Mouse (Mus musculus) liver, postnatal 0 days (tissue): Measurements from ENCODE around the gene Rbm4b. TPM values are rescaled to one million over a fixed set of nuclear protein-coding genes. Genes with fewer than 3 reads are reported as not detected.
A peak's percentile ranks its signal among the peaks of the same experiment; 100 is the strongest.

ENCODE experiments used
- ATAC-seq: fragments of 200-750 bp; cut with Nextera tagmentation; 2 replicates; pipeline ENCODE4 v1.8.0; 2017; ENCODE audit warnings: mild to moderate bottlenecking, moderate library complexity
- DNase-seq: peaks from one replicate; pipeline ENCODE4 v3.0.0-alpha.2; 2016
- H3K27ac ChIP-seq: fragments of 300-500 bp; sonication (generic); 2 replicates; pipeline ENCODE4 v1.5.1; 2014; ENCODE audit warnings: antibody characterized with exemption, moderate library complexity, mild to moderate bottlenecking, low read depth
- H3K27me3 ChIP-seq: fragments of 300-500 bp; sonication (generic); 2 replicates; pipeline ENCODE4 v1.6.1; 2014; ENCODE audit warnings: low read length, control low read depth, mixed read lengths; ENCODE audit not compliant: insufficient read depth
- H3K36me3 ChIP-seq: fragments of 300-500 bp; sonication (generic); replicated peaks from 2 replicates; pipeline ENCODE4 v1.6.1; 2014; ENCODE audit warnings: mild to moderate bottlenecking, control low read depth, low read length, moderate library complexity, mixed read lengths; ENCODE audit not compliant: insufficient read depth
- H3K4me1 ChIP-seq: fragments of 300-500 bp; sonication (generic); 2 replicates; pipeline ENCODE4 v1.6.1; 2014; ENCODE audit warnings: antibody characterized with exemption, mild to moderate bottlenecking, control low read depth; ENCODE audit not compliant: insufficient read depth
- H3K4me2 ChIP-seq: fragments of 300-500 bp; sonication (generic); 2 replicates; pipeline ENCODE4 v1.6.1; 2014; ENCODE audit warnings: low read depth, mild to moderate bottlenecking, low read length, moderate library complexity, mixed read lengths
- H3K4me3 ChIP-seq: fragments of 300-500 bp; sonication (generic); 2 replicates; pipeline ENCODE4 v1.5.1; 2014; ENCODE audit warnings: low read depth, low read length
- H3K9ac ChIP-seq: fragments of 300-500 bp; sonication (generic); replicated peaks from 2 replicates; pipeline ENCODE4 v1.6.1; 2014; ENCODE audit warnings: mild to moderate bottlenecking, moderate library complexity
- H3K9me3 ChIP-seq: fragments of 300-500 bp; sonication (generic); 2 replicates; pipeline ENCODE4 v1.6.1; 2016; ENCODE audit warnings: mild to moderate bottlenecking, control low read depth, low read length, mixed read lengths
- CTCF ChIP-seq: sonication (generic); IDR thresholded peaks from 2 replicates; pipeline ENCODE4 v1.5.1; 2016; ENCODE audit warnings: antibody characterized with exemption, low read depth
- EP300 ChIP-seq: IDR thresholded peaks from 2 replicates; pipeline ENCODE4 v1.6.1; 2016; ENCODE audit warnings: antibody characterized with exemption, low read depth, mild to moderate bottlenecking
- WGBS: fragments of 180-500 bp; shearing (Covaris S2); extraction: QIAGEN DNeasy Blood & Tissue Kit; methylation state at CpG from one replicate; pipeline ENCODE4 v1.1.7; 2014; ENCODE audit not compliant: insufficient replicate concordance; 5-methylcytosine and 5-hydroxymethylcytosine counted together
- polyA plus RNA-seq: library from polyadenylated mRNA; unstranded; fragments of >200 nt; fragmentation: Nextera tagmentation; extraction: Ambion mirVana; gene quantifications from 2 replicates; pipeline ENCODE4 v1.2.1, GENCODE M21; 2015

The Rbm4b gene
- 14.1 TPM in 2 replicates for polyA plus RNA-seq

GRCm38 (mm10) chr19:4756193-4756911, at the start of gene Rbm4b:
Rbm4b (plus strand) TSS chr19:4756497.
- WGBS = under 1% methylated on average over 58 of the region's 65 CpGs
- Histone ChIP-seq H3K36me3 (peaks cover 8% of the 10 kb centered on the region), H3K9me3 (no peaks in the 10 kb centered on the region), H3K27me3 (no peaks in the 10 kb centered on the region), H3K4me2 (peak within 1 kb of the TSS; percentile 89), H3K9ac (peak within 1 kb of the TSS; percentile 66), H3K4me1 (peaks cover 6% of the 10 kb centered on the region), H3K4me3 (peak within 1 kb of the TSS; percentile 69), H3K27ac (peak within 1 kb of the TSS; percentile 90)
- ATAC-seq = peak; percentile 94
- peak; percentile 96 for DNase-seq
- TF ChIP-seq EP300 = peak; percentile 71; the same call in 1 of the 2 replicates
- no peak for TF ChIP-seq CTCF

GRCm38 (mm10) chr19:4708765-4709164, 47.5 kb upstream of the Rbm4b start:
- Histone ChIP-seq H3K4me1 (peaks cover 6% of the 10 kb centered on the region), H3K36me3 (no peaks in the 10 kb centered on the region), H3K9ac (no peak overlapping the region), H3K4me3 (no peak overlapping the region), H3K27me3 (peaks cover 50% of the 10 kb centered on the region), H3K27ac (no peak overlapping the region), H3K9me3 (no peaks in the 10 kb centered on the region), H3K4me2 (no peak overlapping the region)
- DNase-seq (no peak), ATAC-seq (no peak)
- TF ChIP-seq EP300 (no peak), CTCF (no peak)
- WGBS = 56% methylated on average over 10 of the region's 10 CpGs

- ATAC-seq = no peak
- H3K4me3 ChIP-seq = peak within 1 kb of the TSS; percentile 25; the same call in 1 of the 2 replicates
- H3K36me3 ChIP-seq = no peaks in the 10 kb centered on the region
- H3K27ac ChIP-seq = no peak within 1 kb of the TSS
- TF ChIP-seq EP300 = no peak
- TF ChIP-seq CTCF = no peak
- H3K9ac ChIP-seq = no peak within 1 kb of the TSS
- 17% methylated on average over 13 of the region's 13 CpGs for WGBS
- H3K9me3 ChIP-seq = no peaks in the 10 kb centered on the region
- DNase-seq = no peak
- H3K27me3 ChIP-seq = peaks cover 64% of the 10 kb centered on the region
- H3K4me1 ChIP-seq = peaks cover 6% of the 10 kb centered on the region
- peak within 1 kb of the TSS; percentile 61 for H3K4me2 ChIP-seq
These were observed 45.1 kb upstream of the Rbm4b start, which contains the start of gene Sptbn2 for GRCm38 (mm10) chr19:4711098-4711600. Sptbn2 (plus strand) TSS chr19:4711167.

- no peak overlapping the region for H3K9ac ChIP-seq
- peaks cover 9% of the 10 kb centered on the region for H3K4me1 ChIP-seq
- H3K27me3 ChIP-seq = peaks cover 64% of the 10 kb centered on the region
- DNase-seq = no peak
- WGBS = 2% methylated on average over 32 of the region's 65 CpGs
- peak overlapping the region; percentile 61 for H3K4me2 ChIP-seq
- TF ChIP-seq CTCF = no peak
- no peak for TF ChIP-seq EP300
- H3K36me3 ChIP-seq = no peaks in the 10 kb centered on the region
- no peak overlapping the region for H3K27ac ChIP-seq
- no peaks in the 10 kb centered on the region for H3K9me3 ChIP-seq
- peak overlapping the region; percentile 25; the same call in 1 of the 2 replicates for H3K4me3 ChIP-seq
- no peak for ATAC-seq
These were observed 44.6 kb upstream of the Rbm4b start for GRCm38 (mm10) chr19:4711601-4712155.

GRCm38 (mm10) chr19:4712156-4712780, 44.0 kb upstream of the Rbm4b start:
- DNase-seq (no peak), ATAC-seq (no peak)
- Histone ChIP-seq H3K27me3 (peaks cover 64% of the 10 kb centered on the region), H3K9ac (no peak overlapping the region), H3K4me2 (peak overlapping the region; percentile 61), H3K9me3 (no peaks in the 10 kb centered on the region), H3K4me1 (peaks cover 9% of the 10 kb centered on the region), H3K36me3 (no peaks in the 10 kb centered on the region), H3K27ac (no peak overlapping the region), H3K4me3 (peak overlapping the region; percentile 32)
- TF ChIP-seq EP300 = no peak
- no peak for TF ChIP-seq CTCF
- WGBS = under 1% methylated on average over 51 of the region's 60 CpGs
